Mouse (Mus musculus) liver, embryonic 11.5 days (tissue): ENCODE measurements around the gene Gm10295. TPM values are rescaled to one million over a fixed set of nuclear protein-coding genes. Genes with fewer than 3 reads are reported as not detected.

Experiments used
- ATAC-seq: fragments of 200-750 bp; cut with Nextera tagmentation; replicated peaks from 2 replicates; pipeline ENCODE4 v1.8.0; 2017; ENCODE audit warnings: moderate number of reproducible peaks, mild to moderate bottlenecking, moderate TSS enrichment, moderate library complexity; ENCODE audit not compliant: low FRiP score
- DNase-seq: peaks from one replicate; pipeline ENCODE4 v3.0.0-alpha.2; 2017; ENCODE audit warnings: low spot score
- H3K27ac ChIP-seq: fragments of 300-500 bp; sonication (generic); 2 replicates; pipeline ENCODE4 v1.5.1; 2014; ENCODE audit warnings: mild to moderate bottlenecking, low read depth, low read length, control low read depth
- H3K27me3 ChIP-seq: fragments of 300-500 bp; sonication (generic); replicated peaks from 2 replicates; pipeline ENCODE4 v1.6.1; 2014; ENCODE audit warnings: low read length, mixed read lengths; ENCODE audit not compliant: control insufficient read depth, insufficient read depth
- H3K36me3 ChIP-seq: fragments of 300-500 bp; sonication (generic); 2 replicates; pipeline ENCODE4 v1.6.1; 2014; ENCODE audit warnings: mild to moderate bottlenecking, low read length, moderate library complexity, mixed read lengths; ENCODE audit not compliant: control insufficient read depth, insufficient read depth
- H3K4me1 ChIP-seq: fragments of 300-500 bp; sonication (generic); replicated peaks from 2 replicates; pipeline ENCODE4 v1.6.1; 2014; ENCODE audit warnings: low read length, mixed read lengths; ENCODE audit not compliant: control insufficient read depth, insufficient read depth
- H3K4me2 ChIP-seq: fragments of 300-500 bp; sonication (generic); 2 replicates; pipeline ENCODE4 v1.6.1; 2014; ENCODE audit warnings: mild to moderate bottlenecking, control low read depth, moderate library complexity
- H3K4me3 ChIP-seq: fragments of 300-500 bp; sonication (generic); 2 replicates; pipeline ENCODE4 v1.5.1; 2014; ENCODE audit warnings: low read depth, low read length, control low read depth
- H3K9ac ChIP-seq: fragments of 300-500 bp; sonication (generic); 2 replicates; pipeline ENCODE4 v1.6.1; 2014; ENCODE audit warnings: low read depth, low read length, control low read depth
- H3K9me3 ChIP-seq: fragments of 300-500 bp; sonication (generic); 2 replicates; pipeline ENCODE4 v1.6.1; 2016; ENCODE audit warnings: low read length, inconsistent platforms, mixed read lengths; ENCODE audit not compliant: control insufficient read depth
- WGBS: fragments of 180-500 bp; shearing (Covaris S2); extraction: QIAGEN DNeasy Blood & Tissue Kit; methylation state at CpG from one replicate; pipeline ENCODE4 v1.1.7; 2014; 5-methylcytosine and 5-hydroxymethylcytosine counted together
- polyA plus RNA-seq: library from polyadenylated mRNA; unstranded; fragments of >200 nt; fragmentation: Nextera tagmentation; extraction: Ambion mirVana; gene quantifications from 2 replicates; pipeline ENCODE4 v1.2.1, GENCODE M21; 2014

Gm10295 gene
- polyA plus RNA-seq, 1 experiment from 2014 or later, result not detected

GRCm38 (mm10) chr7:71386050-71386449 lies 34.8 kb upstream of the Gm10295 start:
- no peaks in the 10 kb centered on the region for H3K9me3 ChIP-seq
- H3K4me3 ChIP-seq, result no peak overlapping the region
- H3K4me2 ChIP-seq, result peak overlapping the region; percentile 31
- H3K27me3 ChIP-seq, result no peaks in the 10 kb centered on the region
- peak overlapping the region; percentile 59; the same call in 1 of the 2 replicates for H3K27ac ChIP-seq
- DNase-seq (peak; percentile 56), ATAC-seq (peak; percentile 89)
- no peak overlapping the region for H3K9ac ChIP-seq
- 3% methylated on average over 6 of the region's 6 CpGs for whole genome bisulfite sequencing
- H3K36me3 ChIP-seq, result no peaks in the 10 kb centered on the region
- H3K4me1 ChIP-seq, result peaks cover 21% of the 10 kb centered on the region

- DNase-seq (no peak), ATAC-seq (no peak)
- Histone ChIP-seq H3K9me3 (no peaks in the 10 kb centered on the region), H3K9ac (no peak overlapping the region; the same call in 1 of the 2 replicates), H3K4me1 (peaks cover 27% of the 10 kb centered on the region), H3K36me3 (no peaks in the 10 kb centered on the region), H3K27ac (0 out of 2 replicates have a peak overlapping the region, but pooled peaks have one; percentile 25), H3K4me2 (no peak overlapping the region), H3K4me3 (no peak overlapping the region), H3K27me3 (no peaks in the 10 kb centered on the region)
- WGBS, result 46% methylated on average over 7 of the region's 7 CpGs
These were observed 33.6 kb upstream of the Gm10295 start for GRCm38 (mm10) chr7:71384921-71385320.

- DNase-seq, result no peak
- Histone ChIP-seq H3K36me3 (no peaks in the 10 kb centered on the region), H3K9me3 (no peaks in the 10 kb centered on the region), H3K4me2 (no peak overlapping the region), H3K9ac (no peak overlapping the region), H3K4me3 (no peak overlapping the region), H3K4me1 (peaks cover 28% of the 10 kb centered on the region), H3K27me3 (no peaks in the 10 kb centered on the region), H3K27ac (peak overlapping the region; percentile 2; the same call in 1 of the 2 replicates)
- ATAC-seq, result no peak
- WGBS, result 58% methylated on average over 20 of the region's 20 CpGs
These were observed 32.3 kb upstream of the Gm10295 start for GRCm38 (mm10) chr7:71383341-71384130.

GRCm38 (mm10) chr7:71379826-71380825 lies 28.8 kb upstream of the Gm10295 start:
- WGBS, result 34% methylated on average over 18 of the region's 18 CpGs
- ATAC-seq, result peak; percentile 66; the same call in 1 of the 2 replicates
- Histone ChIP-seq H3K4me2 (peak overlapping the region; percentile 38), H3K27ac (peak overlapping the region; percentile 66; the same call in 1 of the 2 replicates), H3K36me3 (no peaks in the 10 kb centered on the region), H3K9ac (no peak overlapping the region), H3K27me3 (no peaks in the 10 kb centered on the region), H3K9me3 (no peaks in the 10 kb centered on the region), H3K4me1 (peaks cover 19% of the 10 kb centered on the region), H3K4me3 (no peak overlapping the region)
- DNase-seq, result peak; percentile 39

- 66% methylated on average over 18 of the region's 18 CpGs for WGBS
- Histone ChIP-seq H3K27me3 (no peaks in the 10 kb centered on the region), H3K36me3 (no peaks in the 10 kb centered on the region), H3K4me1 (peaks cover 11% of the 10 kb centered on the region), H3K4me3 (no peak overlapping the region), H3K27ac (no peak overlapping the region), H3K4me2 (no peak overlapping the region), H3K9me3 (no peaks in the 10 kb centered on the region), H3K9ac (no peak overlapping the region)
- no peak for DNase-seq
- peak; percentile 75 for ATAC-seq
These were observed 27.8 kb upstream of the Gm10295 start for GRCm38 (mm10) chr7:71378812-71379760.

GRCm38 (mm10) chr7:71377983-71378382 lies 26.7 kb upstream of the Gm10295 start:
- Histone ChIP-seq H3K9ac (no peak overlapping the region), H3K4me1 (peaks cover 11% of the 10 kb centered on the region), H3K4me3 (no peak overlapping the region), H3K27ac (no peak overlapping the region), H3K27me3 (no peaks in the 10 kb centered on the region), H3K36me3 (no peaks in the 10 kb centered on the region), H3K4me2 (no peak overlapping the region), H3K9me3 (no peaks in the 10 kb centered on the region)
- 79% methylated on average over 6 of the region's 6 CpGs for WGBS
- ATAC-seq, result no peak
- no peak for DNase-seq

- no peak overlapping the region for H3K4me3 ChIP-seq
- DNase-seq, result no peak
- WGBS, result 66% methylated on average over 5 of the region's 5 CpGs
- no peak overlapping the region for H3K27ac ChIP-seq
- H3K27me3 ChIP-seq, result no peaks in the 10 kb centered on the region
- no peaks in the 10 kb centered on the region for H3K4me1 ChIP-seq
- no peak overlapping the region for H3K9ac ChIP-seq
- H3K4me2 ChIP-seq, result no peak overlapping the region
- no peaks in the 10 kb centered on the region for H3K36me3 ChIP-seq
- ATAC-seq, result no peak
- no peaks in the 10 kb centered on the region for H3K9me3 ChIP-seq
These were observed 22.8 kb upstream of the Gm10295 start for GRCm38 (mm10) chr7:71374059-71374458.

- H3K9me3 ChIP-seq, result no peaks in the 10 kb centered on the region
- H3K4me1 ChIP-seq, result no peaks in the 10 kb centered on the region
- WGBS, result 60% methylated on average over 2 of the region's 2 CpGs
- no peak overlapping the region for H3K27ac ChIP-seq
- no peak overlapping the region for H3K4me2 ChIP-seq
- DNase-seq (no peak), ATAC-seq (no peak)
- no peaks in the 10 kb centered on the region for H3K27me3 ChIP-seq
- no peaks in the 10 kb centered on the region for H3K36me3 ChIP-seq
- no peak overlapping the region for H3K4me3 ChIP-seq
- no peak overlapping the region for H3K9ac ChIP-seq
These were observed 20.6 kb upstream of the Gm10295 start for GRCm38 (mm10) chr7:71371916-71372315.
